Mouse (Mus musculus) brain, embryonic 14.5 days (tissue): ENCODE data around the gene Elp4.

Experiments used
- CTCF ChIP-seq: fragments of 200-500 bp; IDR thresholded peaks from 2 replicates; pipeline ENCODE4 v1.5.1; 2012; ENCODE audit warnings: inconsistent platforms, mild to moderate bottlenecking, moderate library complexity, borderline replicate concordance; ENCODE audit not compliant: insufficient read depth, insufficient read length; ENCODE audit errors: extremely low read depth
- POLR2A ChIP-seq: fragments of 200-500 bp; IDR thresholded peaks from 2 replicates; pipeline ENCODE4 v1.6.1; 2012; ENCODE audit warnings: mild to moderate bottlenecking, inconsistent platforms, borderline replicate concordance; ENCODE audit not compliant: poor library complexity, insufficient read depth, insufficient read length, severe bottlenecking; ENCODE audit errors: extremely low read depth

GRCm38 (mm10) chr2:105663101-105663511 is 241.3 kb downstream of the Elp4 start:
- TF ChIP-seq POLR2A (no peak), CTCF (no peak)
